Mouse (Mus musculus) stomach, embryonic 14.5 days (tissue): Measurements from ENCODE around the gene 4930555G01Rik. TPM values are rescaled to one million over a fixed set of nuclear protein-coding genes. Genes with fewer than 3 reads are reported as not detected.
"Not testable (repeated sequence)": the region's sequence is repeated elsewhere in the genome, so short reads cannot be mapped to it uniquely, and the experiment has no call there.

ENCODE experiments used
- ATAC-seq: fragments of 200-750 bp; cut with Nextera tagmentation; 2 replicates; pipeline ENCODE4 v1.8.0; 2017; ENCODE audit warnings: low read depth, moderate TSS enrichment; ENCODE audit not compliant: insufficient number of reproducible peaks, insufficient read depth, low FRiP score
- H3K27ac ChIP-seq: fragments of 300-500 bp; sonication (generic); 2 replicates; pipeline ENCODE4 v1.5.1; 2014; ENCODE audit warnings: mild to moderate bottlenecking, low read length, moderate library complexity, mixed read lengths
- H3K27me3 ChIP-seq: fragments of 300-500 bp; sonication (generic); 2 replicates; pipeline ENCODE4 v1.6.1; 2014; ENCODE audit warnings: low read length, control low read depth, mixed read lengths; ENCODE audit not compliant: control insufficient read depth, insufficient read depth
- H3K36me3 ChIP-seq: fragments of 300-500 bp; sonication (generic); 2 replicates; pipeline ENCODE4 v1.6.1; 2014; ENCODE audit warnings: mild to moderate bottlenecking, control low read depth, low read length, moderate library complexity, mixed read lengths; ENCODE audit not compliant: control insufficient read depth, insufficient read depth
- H3K4me1 ChIP-seq: fragments of 300-500 bp; sonication (generic); 2 replicates; pipeline ENCODE4 v1.6.1; 2014; ENCODE audit warnings: low read length, control low read depth, mixed read lengths; ENCODE audit not compliant: control insufficient read depth, insufficient read depth
- H3K4me2 ChIP-seq: fragments of 300-500 bp; sonication (generic); replicated peaks from 2 replicates; pipeline ENCODE4 v1.6.1; 2014; ENCODE audit warnings: low read depth, low read length, control low read depth
- H3K4me3 ChIP-seq: fragments of 300-500 bp; sonication (generic); 2 replicates; pipeline ENCODE4 v1.5.1; 2014; ENCODE audit warnings: low read depth, low read length, control low read depth
- H3K9ac ChIP-seq: fragments of 300-500 bp; sonication (generic); replicated peaks from 2 replicates; pipeline ENCODE4 v1.6.1; 2014; ENCODE audit warnings: low read depth, mild to moderate bottlenecking, control low read depth, low read length, moderate library complexity, mixed read lengths
- H3K9me3 ChIP-seq: fragments of 300-500 bp; sonication (generic); 2 replicates; pipeline ENCODE4 v1.6.1; 2016; ENCODE audit warnings: low read depth, low read length, control low read depth; ENCODE audit not compliant: control insufficient read depth
- WGBS: fragments of 180-500 bp; shearing (Covaris S2); extraction: QIAGEN DNeasy Blood & Tissue Kit; methylation state at CpG from one replicate; pipeline ENCODE4 v1.1.7; 2014; 5-methylcytosine and 5-hydroxymethylcytosine counted together
- polyA plus RNA-seq: library from polyadenylated mRNA; unstranded; fragments of >200 nt; fragmentation: Nextera tagmentation; extraction: Ambion mirVana; gene quantifications from 2 replicates; pipeline ENCODE4 v1.2.1, GENCODE M21; 2014

The 4930555G01Rik gene
- not detected in 2 replicates for polyA plus RNA-seq

- H3K36me3 ChIP-seq, H3K27ac ChIP-seq, H3K4me2 ChIP-seq, H3K9me3 ChIP-seq, H3K4me1 ChIP-seq, H3K9ac ChIP-seq, H3K4me3 ChIP-seq, H3K27me3 ChIP-seq, ATAC-seq: not testable (repeated sequence)
- no CpG with 5 or more reads among the region's 3 CpGs for WGBS
Observed at GRCm38 (mm10) chr14:5050329-5050728, at the start of gene 4930555G01Rik. TSS of gene 4930555G01Rik (plus strand) at chr14:5050629.

GRCm38 (mm10) chr14:5015591-5015990, 34.8 kb upstream of the 4930555G01Rik start, which contains the start of gene Gm3298:
TSS of gene Gm3298 (plus strand) at chr14:5015891.
- H3K9ac ChIP-seq, H3K36me3 ChIP-seq, H3K4me2 ChIP-seq, H3K27me3 ChIP-seq, H3K9me3 ChIP-seq, ATAC-seq, H3K27ac ChIP-seq, H3K4me1 ChIP-seq, H3K4me3 ChIP-seq: not testable (repeated sequence)
- WGBS = no CpG with 5 or more reads among the region's 2 CpGs

GRCm38 (mm10) chr14:5070611-5071490, 20.4 kb downstream of the 4930555G01Rik start, which contains the start of gene Gm8281:
TSS of gene Gm8281 (plus strand) at chr14:5071040.
- not testable (repeated sequence) for H3K36me3 ChIP-seq, H3K9ac ChIP-seq, H3K4me1 ChIP-seq, H3K27me3 ChIP-seq, H3K9me3 ChIP-seq, ATAC-seq, H3K27ac ChIP-seq
- WGBS = 4% methylated on average over 24 of the region's 63 CpGs
- Histone ChIP-seq H3K4me3 (peak within 1 kb of the TSS; percentile 26; the same call in 1 of the 2 replicates), H3K4me2 (peak within 1 kb of the TSS; percentile 50)

Other genes with a start within 250 kb of the 4930555G01Rik start
- gene Gm3269, start 212.5 kb upstream of the 4930555G01Rik start, polyA plus RNA-seq = not detected in 2 replicates
- 0.52 TPM in 1 of 2 replicates, not detected in the other for gene Gm3264, start 195.1 kb upstream of the 4930555G01Rik start, polyA plus RNA-seq
- gene Gm3278, start 158.2 kb upstream of the 4930555G01Rik start, polyA plus RNA-seq = not detected in 2 replicates
- gene Gm8297, start 66.7 kb upstream of the 4930555G01Rik start, polyA plus RNA-seq = not detected in 2 replicates
- gene Gm3298, start 34.7 kb upstream of the 4930555G01Rik start, polyA plus RNA-seq = 0.82 TPM in 1 of 2 replicates, not detected in the other
- 2.5 and 2.6 TPM in 2 replicates for gene Gm8281, start 20.4 kb downstream of the 4930555G01Rik start, polyA plus RNA-seq
- gene Gm8279, start 80.9 kb downstream of the 4930555G01Rik start, polyA plus RNA-seq = not detected in 2 replicates
- not detected in 2 replicates for gene Gm3317, start 113.9 kb downstream of the 4930555G01Rik start, polyA plus RNA-seq
- gene Gm8271, start 135.2 kb downstream of the 4930555G01Rik start, polyA plus RNA-seq = not detected in 2 replicates
- not detected in 2 replicates for gene Gm3526, start 210.0 kb downstream of the 4930555G01Rik start, polyA plus RNA-seq